Mouse (Mus musculus): ENCODE measurements around the gene Cage1. TPM values are rescaled to one million over a fixed set of nuclear protein-coding genes. Genes with fewer than 3 reads are reported as not detected.

Gene Cage1
- polyA plus RNA-seq, 1 experiment from 2014 or later, result 1.7 TPM

DNA sequence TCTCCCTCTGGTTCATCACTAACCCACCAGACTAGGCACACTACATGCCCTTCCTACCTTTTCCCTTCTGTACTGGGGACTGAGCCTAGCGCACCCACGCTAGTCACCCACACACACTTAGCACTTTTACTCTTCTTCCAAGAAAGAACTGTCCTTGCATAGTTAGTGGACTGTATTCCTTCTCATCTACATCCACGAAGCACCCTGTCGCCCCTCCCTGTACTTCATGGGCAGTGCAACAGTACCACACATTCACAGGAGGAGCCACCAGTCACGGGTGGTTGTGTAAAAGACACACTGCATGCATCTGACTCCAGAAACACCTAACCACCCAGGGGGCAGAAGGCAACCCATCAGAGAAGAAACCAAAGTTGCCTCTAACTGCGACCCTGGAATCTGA is 62.8 kb downstream of the Cage1 start:
- Histone ChIP-seq H3K9me3 (no peaks in the 10 kb centered on the region), H3K36me3 (peaks cover 27% of the 10 kb centered on the region), H3K9ac (replicated peaks) (no peak overlapping the region), H3K4me1 (peaks cover 11% of the 10 kb centered on the region), H3K4me3 (no peak overlapping the region), H3K27ac (replicated peaks) (no peak overlapping the region), H3K27me3 (no peaks in the 10 kb centered on the region), H3K4me2 (replicated peaks) (no peak overlapping the region)
- no peak for ATAC-seq (replicated peaks)
- 92% methylated on average over 6 of the region's 6 CpGs for WGBS

- no peaks in the 10 kb centered on the region for H3K27me3 ChIP-seq
- no peak overlapping the region for H3K4me3 ChIP-seq
- H3K9ac ChIP-seq (replicated peaks), result no peak overlapping the region
- no peaks in the 10 kb centered on the region for H3K9me3 ChIP-seq
- H3K36me3 ChIP-seq, result peaks cover 6% of the 10 kb centered on the region; the same call in 1 of the 2 replicates
- ATAC-seq (replicated peaks), result no peak
- 89% methylated on average over 11 of the region's 11 CpGs for WGBS
- no peak overlapping the region for H3K4me2 ChIP-seq (replicated peaks)
- peaks cover 11% of the 10 kb centered on the region for H3K4me1 ChIP-seq
- H3K27ac ChIP-seq (replicated peaks), result 0 out of 2 replicates have a peak overlapping the region, but pooled peaks have one; percentile 25
Measured at GRCm38 (mm10) chr13:37970887-37971530, 65.9 kb downstream of the Cage1 start.

DNA sequence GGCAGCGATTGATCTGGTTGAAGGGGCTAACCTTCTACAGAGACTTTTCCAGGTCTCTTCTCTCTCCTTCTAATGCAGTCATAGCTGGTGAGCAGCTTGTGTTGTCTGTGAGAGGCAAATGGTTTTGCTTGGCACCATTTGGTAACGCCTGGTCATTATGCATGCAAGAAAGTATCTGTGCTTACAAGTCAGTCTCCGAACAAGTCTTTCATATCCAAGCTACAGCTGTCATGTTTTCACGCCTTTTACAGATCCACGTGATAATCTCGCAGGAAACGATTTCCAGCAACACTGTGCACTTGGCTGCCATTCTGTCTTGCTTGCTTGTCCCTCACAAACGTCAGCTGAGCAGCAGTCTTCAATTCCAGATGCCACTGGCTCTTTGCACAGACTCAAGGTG is 66.9 kb downstream of the Cage1 start:
- Histone ChIP-seq H3K4me1 (peaks cover 11% of the 10 kb centered on the region), H3K9me3 (no peaks in the 10 kb centered on the region), H3K27ac (replicated peaks) (peak overlapping the region; percentile 66), H3K27me3 (no peaks in the 10 kb centered on the region), H3K4me2 (replicated peaks) (no peak overlapping the region), H3K9ac (replicated peaks) (no peak overlapping the region), H3K4me3 (no peak overlapping the region), H3K36me3 (no peaks in the 10 kb centered on the region)
- ATAC-seq (replicated peaks), result peak; percentile 87
- 53% methylated on average over 8 of the region's 8 CpGs for WGBS

DNA sequence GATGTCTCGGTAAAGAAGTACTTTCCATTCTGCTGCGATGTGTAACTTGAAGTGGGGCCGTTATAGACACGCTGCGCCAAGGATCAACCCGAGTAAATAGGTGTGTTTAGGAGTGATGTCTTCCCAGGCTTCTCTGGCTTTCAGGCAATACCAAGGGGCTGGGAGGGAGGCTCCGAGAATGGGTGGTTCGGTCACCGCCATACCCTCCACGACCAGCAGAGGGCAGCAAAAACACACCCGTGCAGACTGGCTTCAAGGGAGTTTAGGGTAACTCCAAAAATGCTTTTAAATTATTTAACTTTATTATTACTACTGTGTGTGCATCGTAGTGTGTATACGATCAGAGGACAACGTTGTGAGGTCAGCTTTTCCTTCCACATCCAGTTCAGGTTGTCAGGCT is 67.5 kb downstream of the Cage1 start:
- peak overlapping the region; percentile 53 for H3K27ac ChIP-seq (replicated peaks)
- no peak overlapping the region for H3K4me3 ChIP-seq
- 0 out of 2 replicates have a peak, but pooled peaks have one; percentile 21 for ATAC-seq (replicated peaks)
- H3K36me3 ChIP-seq, result no peaks in the 10 kb centered on the region
- 10% methylated on average over 14 of the region's 14 CpGs for WGBS
- H3K4me1 ChIP-seq, result peaks cover 16% of the 10 kb centered on the region
- no peaks in the 10 kb centered on the region for H3K9me3 ChIP-seq
- H3K4me2 ChIP-seq (replicated peaks), result no peak overlapping the region
- H3K27me3 ChIP-seq, result no peaks in the 10 kb centered on the region
- no peak overlapping the region for H3K9ac ChIP-seq (replicated peaks)

DNA sequence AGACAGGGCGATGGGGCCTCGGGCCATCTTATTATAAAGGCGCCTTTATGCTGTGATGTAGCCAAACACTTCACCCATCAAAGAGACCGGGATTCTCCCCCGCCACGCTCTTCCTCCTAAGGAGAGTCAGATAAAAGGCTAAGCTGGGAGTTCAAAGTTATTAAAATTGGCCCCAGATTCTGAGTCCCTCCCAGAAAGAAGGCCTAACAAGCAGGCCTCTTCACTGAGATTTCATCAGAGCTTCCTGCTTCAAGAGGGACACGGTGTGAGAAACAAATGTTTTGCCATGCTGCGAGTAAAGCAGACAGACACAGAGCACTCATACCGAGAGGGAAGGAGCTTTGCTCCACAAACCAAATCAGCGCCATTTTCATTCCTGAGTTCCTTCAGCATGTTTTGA is 69.3 kb downstream of the Cage1 start:
- peaks cover 21% of the 10 kb centered on the region for H3K4me1 ChIP-seq
- H3K27me3 ChIP-seq, result no peaks in the 10 kb centered on the region
- H3K36me3 ChIP-seq, result no peaks in the 10 kb centered on the region
- no peaks in the 10 kb centered on the region for H3K9me3 ChIP-seq
- H3K4me2 ChIP-seq (replicated peaks), result no peak overlapping the region
- no peak overlapping the region for H3K27ac ChIP-seq (replicated peaks)
- no peak overlapping the region for H3K4me3 ChIP-seq
- WGBS, result 59% methylated on average over 10 of the region's 10 CpGs
- no peak overlapping the region for H3K9ac ChIP-seq (replicated peaks)
- no peak for ATAC-seq (replicated peaks)

DNA sequence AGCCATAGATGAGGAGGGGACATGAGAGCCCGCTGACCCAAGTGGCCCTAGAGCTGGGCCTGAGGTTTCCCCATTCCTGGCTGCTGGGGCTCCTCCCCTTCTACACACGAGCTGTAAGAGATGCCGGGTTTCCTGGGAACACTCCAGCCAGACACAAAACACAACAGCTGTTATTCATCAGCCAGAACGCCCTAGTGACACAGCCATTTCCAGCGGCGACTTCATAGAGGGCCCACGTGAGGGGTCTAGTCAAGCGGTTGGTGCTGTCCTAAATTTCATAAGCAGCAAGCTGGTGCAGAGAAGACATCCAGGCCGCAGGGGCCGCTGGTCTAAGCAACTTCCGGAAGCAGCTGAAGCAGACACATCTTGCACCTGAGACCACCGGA is 69.8 kb downstream of the Cage1 start:
- H3K4me2 ChIP-seq (replicated peaks), result no peak overlapping the region
- no peak for ATAC-seq (replicated peaks)

DNA sequence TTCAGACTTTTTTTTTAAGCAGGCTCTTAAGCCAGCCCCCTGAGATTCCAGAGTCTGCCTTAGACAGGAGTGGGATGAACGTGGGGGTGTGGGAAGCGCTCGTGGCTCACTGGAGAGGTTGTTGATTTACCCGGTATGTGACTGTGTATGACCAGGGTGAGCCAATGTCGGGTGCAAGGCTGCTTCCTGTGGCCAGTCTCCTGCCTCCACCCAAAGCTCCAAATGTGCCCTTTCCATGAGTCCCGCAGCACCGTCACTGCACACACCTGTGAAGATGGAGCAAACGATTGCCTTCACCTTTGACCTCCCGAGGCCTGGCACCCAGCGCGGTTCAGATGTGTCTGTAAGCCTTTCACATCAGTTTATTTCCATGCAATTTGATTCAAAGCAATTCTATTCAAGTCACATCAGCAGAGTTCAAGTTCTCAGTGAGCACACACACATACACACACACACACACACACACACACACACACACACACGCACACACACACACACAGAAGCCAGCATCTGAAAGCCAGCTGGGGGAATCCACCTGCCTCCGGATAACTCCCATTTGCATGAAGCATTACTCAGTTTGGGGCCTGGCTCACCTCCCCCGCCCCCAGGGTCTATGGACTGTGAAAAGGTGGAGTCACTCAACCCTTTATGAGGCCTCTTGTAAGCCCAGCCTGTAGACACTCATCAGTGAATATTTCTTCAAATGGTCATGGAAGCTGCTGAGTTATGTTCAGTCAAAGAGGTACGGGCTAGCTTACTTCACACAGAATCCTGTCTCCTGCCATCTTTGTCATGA is 70.4 kb downstream of the Cage1 start:
- Histone ChIP-seq H3K4me3 (no peak overlapping the region), H3K4me2 (replicated peaks) (no peak overlapping the region), H3K36me3 (no peaks in the 10 kb centered on the region), H3K9ac (replicated peaks) (no peak overlapping the region), H3K9me3 (no peaks in the 10 kb centered on the region), H3K4me1 (peaks cover 21% of the 10 kb centered on the region), H3K27me3 (no peaks in the 10 kb centered on the region), H3K27ac (replicated peaks) (no peak overlapping the region)
- WGBS, result 80% methylated on average over 15 of the region's 15 CpGs
- ATAC-seq (replicated peaks), result no peak

More for the DNA sequence above, 69.8 kb downstream of the Cage1 start:
- no peaks in the 10 kb centered on the region for H3K36me3 ChIP-seq
- H3K9me3 ChIP-seq, result no peaks in the 10 kb centered on the region
- peaks cover 21% of the 10 kb centered on the region for H3K4me1 ChIP-seq
- no peak overlapping the region for H3K4me3 ChIP-seq
- 47% methylated on average over 12 of the region's 12 CpGs for WGBS
- H3K27me3 ChIP-seq, result no peaks in the 10 kb centered on the region
- H3K27ac ChIP-seq (replicated peaks), result no peak overlapping the region
- H3K9ac ChIP-seq (replicated peaks), result no peak overlapping the region

DNA sequence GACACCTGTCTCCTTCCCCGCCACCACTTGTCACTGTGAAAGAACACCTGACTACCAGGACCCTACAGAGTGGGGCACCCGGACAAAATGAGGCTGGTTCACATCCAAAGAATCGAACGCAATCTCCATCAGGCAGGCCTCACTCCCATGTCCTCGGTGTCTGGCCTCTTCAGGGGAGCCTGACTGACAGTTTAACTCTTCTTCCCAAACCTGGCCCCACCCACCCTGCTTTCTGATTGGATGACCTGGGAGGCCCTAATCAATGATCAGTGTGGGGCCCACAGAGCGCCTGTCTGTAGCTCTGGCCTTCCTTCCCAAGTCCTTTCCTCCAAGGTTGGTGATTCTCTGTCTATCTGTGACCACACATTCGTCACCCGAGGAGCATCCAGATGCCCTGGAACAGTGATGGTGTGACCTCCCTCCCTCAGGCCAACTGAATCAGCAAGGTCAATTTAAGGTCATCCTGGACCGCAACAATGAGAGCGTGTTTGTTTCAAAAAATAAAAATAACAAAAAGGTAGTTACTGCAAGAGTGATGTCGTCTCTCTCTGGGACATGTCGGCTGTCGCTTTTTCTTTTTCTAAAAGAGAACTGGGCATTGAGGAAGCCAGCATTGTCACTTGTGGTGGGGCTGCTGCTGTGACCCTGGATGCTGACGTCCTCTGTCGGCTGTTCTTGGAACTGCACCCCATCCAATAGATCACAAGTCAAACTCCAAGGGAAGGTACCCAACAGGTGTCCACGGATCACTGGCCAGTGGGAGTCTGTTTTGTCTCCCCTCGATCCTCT is 71.5 kb downstream of the Cage1 start:
- Histone ChIP-seq H3K9me3 (no peaks in the 10 kb centered on the region), H3K4me1 (peaks cover 17% of the 10 kb centered on the region), H3K27ac (replicated peaks) (no peak overlapping the region), H3K27me3 (no peaks in the 10 kb centered on the region), H3K4me2 (replicated peaks) (no peak overlapping the region), H3K4me3 (no peak overlapping the region), H3K36me3 (no peaks in the 10 kb centered on the region), H3K9ac (replicated peaks) (no peak overlapping the region)
- WGBS, result 34% methylated on average over 17 of the region's 17 CpGs
- no peak for ATAC-seq (replicated peaks)

- peak overlapping the region; percentile 43 for H3K4me2 ChIP-seq (replicated peaks)
- no peak overlapping the region for H3K9ac ChIP-seq (replicated peaks)
- no peak overlapping the region for H3K27ac ChIP-seq (replicated peaks)
Measured at GRCm38 (mm10) chr13:37964128-37965087, 72.5 kb downstream of the Cage1 start.

GRCm38 (mm10) chr13:37963354-37964007 is 73.4 kb downstream of the Cage1 start:
- Histone ChIP-seq H3K27ac (replicated peaks) (no peak overlapping the region), H3K4me3 (peak overlapping the region; percentile 28), H3K9me3 (no peaks in the 10 kb centered on the region), H3K27me3 (no peaks in the 10 kb centered on the region), H3K4me1 (peaks cover 9% of the 10 kb centered on the region), H3K4me2 (replicated peaks) (peak overlapping the region; percentile 43), H3K36me3 (no peaks in the 10 kb centered on the region), H3K9ac (replicated peaks) (no peak overlapping the region)
- ATAC-seq (replicated peaks), result peak; percentile 24; the same call in 1 of the 2 replicates
- under 1% methylated on average over 12 of the region's 12 CpGs for WGBS

More at GRCm38 (mm10) chr13:37964128-37965087, 72.5 kb downstream of the Cage1 start:
- peaks cover 9% of the 10 kb centered on the region for H3K4me1 ChIP-seq
- 33% methylated on average over 20 of the region's 20 CpGs for WGBS
- H3K9me3 ChIP-seq, result no peaks in the 10 kb centered on the region
- peak; percentile 43; the same call in 1 of the 2 replicates for ATAC-seq (replicated peaks)
- H3K27me3 ChIP-seq, result no peaks in the 10 kb centered on the region
- H3K4me3 ChIP-seq, result no peak overlapping the region
- H3K36me3 ChIP-seq, result no peaks in the 10 kb centered on the region

DNA sequence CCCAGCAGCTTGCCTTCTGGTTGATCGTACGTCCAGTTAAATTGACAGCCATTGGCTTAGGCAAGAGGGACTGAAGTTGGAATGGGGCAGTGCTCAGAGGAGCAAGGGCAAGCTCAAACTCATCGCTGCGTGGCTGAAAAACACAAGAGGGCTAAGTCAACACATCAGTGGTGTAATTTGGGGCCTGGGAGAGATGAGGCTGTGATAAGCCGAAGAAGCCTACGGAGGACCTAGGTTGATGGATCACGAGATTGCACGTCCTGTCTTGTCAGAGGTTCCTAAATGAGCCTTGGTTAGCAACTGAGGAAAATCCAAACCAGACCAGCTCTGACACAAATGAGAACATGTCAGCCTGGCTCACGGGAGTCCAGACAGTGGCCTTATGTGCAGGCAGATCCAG is 74.3 kb downstream of the Cage1 start:
- no peak overlapping the region for H3K9ac ChIP-seq (replicated peaks)
- no peak overlapping the region for H3K4me2 ChIP-seq (replicated peaks)
- no peaks in the 10 kb centered on the region for H3K27me3 ChIP-seq
- H3K27ac ChIP-seq (replicated peaks), result no peak overlapping the region
- H3K9me3 ChIP-seq, result no peaks in the 10 kb centered on the region
- WGBS, result 91% methylated on average over 9 of the region's 9 CpGs
- H3K36me3 ChIP-seq, result no peaks in the 10 kb centered on the region
- no peak for ATAC-seq (replicated peaks)
- H3K4me3 ChIP-seq, result no peak overlapping the region
- peaks cover 9% of the 10 kb centered on the region for H3K4me1 ChIP-seq
